Mouse (Mus musculus) neural tube, embryonic 12.5 days (tissue): ENCODE results near the gene Ly75. TPM values are rescaled to one million over a fixed set of nuclear protein-coding genes. Genes with fewer than 3 reads are reported as not detected.

Experiments
- ATAC-seq: fragments of 200-750 bp; cut with Nextera tagmentation; 2 replicates; pipeline ENCODE4 v1.8.0; 2017; ENCODE audit warnings: low read depth, mild to moderate bottlenecking, moderate TSS enrichment, moderate library complexity; ENCODE audit not compliant: low FRiP score
- H3K27ac ChIP-seq: fragments of 300-500 bp; sonication (generic); 2 replicates; pipeline ENCODE4 v1.5.1; 2016
- H3K27me3 ChIP-seq: fragments of 300-500 bp; sonication (generic); replicated peaks from 2 replicates; pipeline ENCODE4 v1.6.1; 2016; ENCODE audit warnings: mild to moderate bottlenecking
- H3K36me3 ChIP-seq: fragments of 300-500 bp; sonication (generic); 2 replicates; pipeline ENCODE4 v1.6.1; 2016; ENCODE audit warnings: mild to moderate bottlenecking
- H3K4me1 ChIP-seq: fragments of 300-500 bp; sonication (generic); 2 replicates; pipeline ENCODE4 v1.6.1; 2016
- H3K4me2 ChIP-seq: fragments of 300-500 bp; sonication (generic); replicated peaks from 2 replicates; pipeline ENCODE4 v1.6.1; 2016; ENCODE audit warnings: mild to moderate bottlenecking
- H3K4me3 ChIP-seq: fragments of 300-500 bp; sonication (generic); 2 replicates; pipeline ENCODE4 v1.5.1; 2016
- H3K9ac ChIP-seq: fragments of 300-500 bp; sonication (generic); 2 replicates; pipeline ENCODE4 v1.6.1; 2016; ENCODE audit warnings: mild to moderate bottlenecking
- H3K9me3 ChIP-seq: fragments of 300-500 bp; sonication (generic); 2 replicates; pipeline ENCODE4 v1.6.1; 2016; ENCODE audit warnings: mild to moderate bottlenecking
- WGBS: fragments of 180-500 bp; shearing (Covaris S2); methylation state at CpG from one replicate; pipeline ENCODE4 v1.1.7; 2016; 5-methylcytosine and 5-hydroxymethylcytosine counted together
- polyA plus RNA-seq: library from polyadenylated mRNA; unstranded; fragments of >200 nt; fragmentation: Nextera tagmentation; extraction: Ambion mirVana; gene quantifications from 2 replicates; pipeline ENCODE4 v1.2.1, GENCODE M21; 2016

Ly75 gene
- polyA plus RNA-seq, 1 experiment from 2014 or later, result 1.6 TPM

GRCm38 (mm10) chr2:60343607-60344289 lies 39.4 kb downstream of the Ly75 start:
- WGBS, result 18% methylated on average over 11 of the region's 11 CpGs
- no peak overlapping the region for H3K9ac ChIP-seq
- H3K9me3 ChIP-seq, result no peaks in the 10 kb centered on the region
- no peak overlapping the region for H3K4me3 ChIP-seq
- no peaks in the 10 kb centered on the region for H3K36me3 ChIP-seq
- no peak overlapping the region for H3K4me2 ChIP-seq
- ATAC-seq, result peak; percentile 77
- H3K27me3 ChIP-seq, result peaks cover 20% of the 10 kb centered on the region
- no peak overlapping the region for H3K27ac ChIP-seq
- peaks cover 5% of the 10 kb centered on the region; the same call in 1 of the 2 replicates for H3K4me1 ChIP-seq

GRCm38 (mm10) chr2:60342107-60342880 lies 40.8 kb downstream of the Ly75 start:
- no peak overlapping the region for H3K4me2 ChIP-seq
- H3K4me1 ChIP-seq, result peaks cover 5% of the 10 kb centered on the region; the same call in 1 of the 2 replicates
- H3K27ac ChIP-seq, result no peak overlapping the region
- no peak overlapping the region for H3K9ac ChIP-seq
- 64% methylated on average over 4 of the region's 4 CpGs for WGBS
- H3K4me3 ChIP-seq, result no peak overlapping the region
- H3K27me3 ChIP-seq, result peaks cover 10% of the 10 kb centered on the region
- no peaks in the 10 kb centered on the region for H3K36me3 ChIP-seq
- no peak for ATAC-seq
- no peaks in the 10 kb centered on the region for H3K9me3 ChIP-seq

- Histone ChIP-seq H3K9me3 (no peaks in the 10 kb centered on the region), H3K4me1 (no peaks in the 10 kb centered on the region), H3K27me3 (peaks cover 10% of the 10 kb centered on the region), H3K4me2 (no peak overlapping the region), H3K9ac (no peak overlapping the region), H3K36me3 (no peaks in the 10 kb centered on the region), H3K27ac (no peak overlapping the region), H3K4me3 (no peak overlapping the region)
- 53% methylated on average over 9 of the region's 9 CpGs for WGBS
- ATAC-seq, result no peak
These were observed 45.2 kb downstream of the Ly75 start for GRCm38 (mm10) chr2:60337937-60338336.

GRCm38 (mm10) chr2:60328641-60329040 lies 54.5 kb downstream of the Ly75 start:
- no peak overlapping the region for H3K27ac ChIP-seq
- no peaks in the 10 kb centered on the region for H3K36me3 ChIP-seq
- H3K4me1 ChIP-seq, result no peaks in the 10 kb centered on the region
- ATAC-seq, result no peak
- H3K4me3 ChIP-seq, result no peak overlapping the region
- H3K9ac ChIP-seq, result no peak overlapping the region
- 94% methylated on average over 10 of the region's 10 CpGs for WGBS
- no peaks in the 10 kb centered on the region for H3K9me3 ChIP-seq
- H3K4me2 ChIP-seq, result no peak overlapping the region
- no peaks in the 10 kb centered on the region for H3K27me3 ChIP-seq

GRCm38 (mm10) chr2:60327581-60327980 lies 55.5 kb downstream of the Ly75 start:
- H3K36me3 ChIP-seq, result no peaks in the 10 kb centered on the region
- no peak overlapping the region for H3K27ac ChIP-seq
- no peak for ATAC-seq
- no peaks in the 10 kb centered on the region for H3K4me1 ChIP-seq
- H3K9me3 ChIP-seq, result no peaks in the 10 kb centered on the region
- no peaks in the 10 kb centered on the region for H3K27me3 ChIP-seq
- WGBS, result 93% methylated on average over 11 of the region's 11 CpGs
- H3K9ac ChIP-seq, result no peak overlapping the region
- no peak overlapping the region for H3K4me3 ChIP-seq
- H3K4me2 ChIP-seq, result no peak overlapping the region

GRCm38 (mm10) chr2:60326948-60327347 lies 56.2 kb downstream of the Ly75 start:
- Histone ChIP-seq H3K27ac (no peak overlapping the region), H3K4me2 (no peak overlapping the region), H3K9ac (no peak overlapping the region), H3K9me3 (no peaks in the 10 kb centered on the region), H3K27me3 (no peaks in the 10 kb centered on the region), H3K36me3 (no peaks in the 10 kb centered on the region), H3K4me3 (no peak overlapping the region), H3K4me1 (no peaks in the 10 kb centered on the region)
- WGBS, result 90% methylated on average over 7 of the region's 7 CpGs
- no peak for ATAC-seq

GRCm38 (mm10) chr2:60323411-60323810 lies 59.7 kb downstream of the Ly75 start:
- no peaks in the 10 kb centered on the region for H3K36me3 ChIP-seq
- no peaks in the 10 kb centered on the region for H3K4me1 ChIP-seq
- no peak overlapping the region for H3K4me2 ChIP-seq
- 87% methylated on average over 5 of the region's 5 CpGs for WGBS
- H3K4me3 ChIP-seq, result no peak overlapping the region
- no peak for ATAC-seq
- no peaks in the 10 kb centered on the region for H3K27me3 ChIP-seq
- no peak overlapping the region for H3K9ac ChIP-seq
- no peaks in the 10 kb centered on the region for H3K9me3 ChIP-seq
- no peak overlapping the region for H3K27ac ChIP-seq

- Histone ChIP-seq H3K27me3 (no peaks in the 10 kb centered on the region), H3K27ac (no peak overlapping the region), H3K9ac (no peak overlapping the region), H3K4me3 (no peak overlapping the region), H3K9me3 (no peaks in the 10 kb centered on the region), H3K4me1 (no peaks in the 10 kb centered on the region), H3K4me2 (no peak overlapping the region), H3K36me3 (no peaks in the 10 kb centered on the region)
- ATAC-seq, result no peak
- WGBS, result 89% methylated on average over 6 of the region's 6 CpGs
These were observed 60.9 kb downstream of the Ly75 start for GRCm38 (mm10) chr2:60322031-60322726.

GRCm38 (mm10) chr2:60303796-60304195 lies 79.3 kb downstream of the Ly75 start:
- no peak overlapping the region for H3K4me2 ChIP-seq
- no peaks in the 10 kb centered on the region for H3K4me1 ChIP-seq
- H3K9ac ChIP-seq, result no peak overlapping the region
- no peak overlapping the region for H3K4me3 ChIP-seq
- no peaks in the 10 kb centered on the region for H3K27me3 ChIP-seq
- H3K9me3 ChIP-seq, result no peaks in the 10 kb centered on the region
- ATAC-seq, result no peak
- 89% methylated on average over 4 of the region's 4 CpGs for WGBS
- H3K27ac ChIP-seq, result no peak overlapping the region
- H3K36me3 ChIP-seq, result no peaks in the 10 kb centered on the region

GRCm38 (mm10) chr2:60299323-60299722 lies 83.8 kb downstream of the Ly75 start:
- no peak overlapping the region for H3K4me2 ChIP-seq
- H3K4me1 ChIP-seq, result no peaks in the 10 kb centered on the region
- no peaks in the 10 kb centered on the region for H3K27me3 ChIP-seq
- H3K9me3 ChIP-seq, result no peaks in the 10 kb centered on the region
- H3K27ac ChIP-seq, result no peak overlapping the region
- ATAC-seq, result no peak
- H3K4me3 ChIP-seq, result no peak overlapping the region
- 96% methylated on average over 2 of the region's 2 CpGs for WGBS
- H3K36me3 ChIP-seq, result no peaks in the 10 kb centered on the region
- H3K9ac ChIP-seq, result no peak overlapping the region

GRCm38 (mm10) chr2:60298266-60298665 lies 84.8 kb downstream of the Ly75 start:
- H3K9ac ChIP-seq, result no peak overlapping the region
- no peak overlapping the region for H3K4me3 ChIP-seq
- WGBS, result 80% methylated on average over 3 of the region's 3 CpGs
- H3K27ac ChIP-seq, result no peak overlapping the region
- no peaks in the 10 kb centered on the region for H3K36me3 ChIP-seq
- H3K4me2 ChIP-seq, result no peak overlapping the region
- ATAC-seq, result no peak
- no peaks in the 10 kb centered on the region for H3K4me1 ChIP-seq
- no peaks in the 10 kb centered on the region for H3K9me3 ChIP-seq
- no peaks in the 10 kb centered on the region for H3K27me3 ChIP-seq

GRCm38 (mm10) chr2:60291381-60291780 lies 91.7 kb downstream of the Ly75 start:
- ATAC-seq, result no peak
- H3K36me3 ChIP-seq, result no peaks in the 10 kb centered on the region
- H3K4me3 ChIP-seq, result no peak overlapping the region
- no peak overlapping the region for H3K27ac ChIP-seq
- 85% methylated on average over 4 of the region's 4 CpGs for WGBS
- H3K9ac ChIP-seq, result no peak overlapping the region
- no peak overlapping the region for H3K4me2 ChIP-seq
- H3K4me1 ChIP-seq, result no peaks in the 10 kb centered on the region
- no peaks in the 10 kb centered on the region for H3K27me3 ChIP-seq
- no peaks in the 10 kb centered on the region for H3K9me3 ChIP-seq
